Mouse (Mus musculus) stomach, postnatal 0 days (tissue): Measurements from ENCODE around the gene Esrrg.

Experiments used
- CTCF ChIP-seq: IDR thresholded peaks from 2 replicates; pipeline ENCODE4 v1.5.1; 2016; ENCODE audit warnings: antibody characterized with exemption, low read depth, mild to moderate bottlenecking, moderate library complexity
- EP300 ChIP-seq: optimal IDR thresholded peaks from 2 replicates; pipeline ENCODE3; 2016; ENCODE audit warnings: antibody characterized with exemption

- TF ChIP-seq CTCF: no peak
- no peak for TF ChIP-seq EP300
Measured at GRCm38 (mm10) chr1:187721035-187721434, 112.4 kb downstream of the Esrrg start.
